Mouse (Mus musculus): ENCODE results near the gene Calml3.

GRCm38 (mm10) chr13:3825726-3826125 lies 21.6 kb upstream of the Calml3 start:
- TF ChIP-seq CTCF (IDR thresholded peaks at IDR 0.05; ENCODE audit: extremely low read depth, insufficient read depth, low read length) (no peak), POLR2A (IDR thresholded peaks at IDR 0.05; ENCODE audit: extremely low read depth, insufficient read depth, low read length) (no peak)

All from cortical plate, adult 2 months (tissue).